Mouse (Mus musculus) limb, embryonic 15.5 days (tissue): ENCODE results near the gene Thrb. TPM values are rescaled to one million over a fixed set of nuclear protein-coding genes. Genes with fewer than 3 reads are reported as not detected.

Source experiments
- ATAC-seq: fragments of 200-750 bp; cut with Nextera tagmentation; 2 replicates; pipeline ENCODE4 v1.8.0; 2017; ENCODE audit warnings: low read depth, moderate TSS enrichment; ENCODE audit not compliant: insufficient number of reproducible peaks, low FRiP score, low TSS enrichment
- H3K27ac ChIP-seq: fragments of 300-500 bp; sonication (generic); 2 replicates; pipeline ENCODE4 v1.5.1; 2015; ENCODE audit warnings: moderate library complexity, mild to moderate bottlenecking, inconsistent platforms
- H3K27me3 ChIP-seq: fragments of 300-500 bp; sonication (generic); 2 replicates; pipeline ENCODE4 v1.6.1; 2015; ENCODE audit warnings: inconsistent platforms
- H3K36me3 ChIP-seq: fragments of 300-500 bp; sonication (generic); 2 replicates; pipeline ENCODE4 v1.6.1; 2015; ENCODE audit warnings: inconsistent platforms
- H3K4me1 ChIP-seq: fragments of 300-500 bp; sonication (generic); 2 replicates; pipeline ENCODE4 v1.6.1; 2015; ENCODE audit warnings: inconsistent platforms
- H3K4me2 ChIP-seq: fragments of 300-500 bp; sonication (generic); 2 replicates; pipeline ENCODE4 v1.6.1; 2015; ENCODE audit warnings: mild to moderate bottlenecking, inconsistent platforms
- H3K4me3 ChIP-seq: fragments of 300-500 bp; sonication (generic); 2 replicates; pipeline ENCODE4 v1.5.1; 2015; ENCODE audit warnings: mild to moderate bottlenecking, inconsistent platforms
- H3K9ac ChIP-seq: fragments of 300-500 bp; sonication (generic); 2 replicates; pipeline ENCODE4 v1.6.1; 2015; ENCODE audit warnings: inconsistent platforms
- H3K9me3 ChIP-seq: fragments of 300-500 bp; sonication (generic); 2 replicates; pipeline ENCODE4 v1.6.1; 2016; ENCODE audit warnings: inconsistent platforms
- WGBS: fragments of 180-500 bp; shearing (Covaris S2); methylation state at CpG from one replicate; pipeline ENCODE4 v1.1.7; 2015; 5-methylcytosine and 5-hydroxymethylcytosine counted together
- polyA plus RNA-seq: library from polyadenylated mRNA; unstranded; fragments of >200 nt; fragmentation: Nextera tagmentation; extraction: Ambion mirVana; gene quantifications from 2 replicates; pipeline ENCODE4 v1.2.1, GENCODE M21; 2015

Gene Thrb
- polyA plus RNA-seq, 1 experiment from 2014 or later = 5.1 TPM

GRCm38 (mm10) chr14:17662087-17662486 is 2.0 kb downstream of the Thrb start:
- WGBS = 41% methylated on average over 5 of the region's 5 CpGs
- H3K4me3 ChIP-seq = no peak overlapping the region
- no peak overlapping the region for H3K4me2 ChIP-seq
- peaks cover 18% of the 10 kb centered on the region for H3K27me3 ChIP-seq
- no peak overlapping the region for H3K9ac ChIP-seq
- ATAC-seq = no peak
- H3K9me3 ChIP-seq = no peaks in the 10 kb centered on the region
- H3K36me3 ChIP-seq = no peaks in the 10 kb centered on the region
- H3K4me1 ChIP-seq = peaks cover 17% of the 10 kb centered on the region
- H3K27ac ChIP-seq = no peak overlapping the region

DNA sequence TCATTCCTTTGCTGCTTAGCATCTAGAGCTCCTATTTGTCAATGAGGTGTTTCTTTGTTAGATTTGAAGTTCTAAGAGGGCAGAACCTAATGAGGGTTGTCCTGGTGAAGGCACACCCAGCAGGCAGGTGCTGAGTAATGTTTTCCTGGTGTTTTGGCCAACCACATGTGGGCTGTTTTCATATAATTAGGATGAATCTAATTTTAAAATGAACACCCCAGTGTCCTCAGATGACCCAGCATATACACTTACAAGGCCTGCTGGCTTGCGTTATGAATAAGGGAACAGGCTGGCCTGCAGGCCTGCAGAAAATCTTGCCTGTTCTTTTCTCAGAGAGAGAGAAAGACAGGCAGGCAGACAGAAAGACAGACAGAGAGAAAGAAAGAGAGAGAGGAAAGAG is 14.3 kb downstream of the Thrb start:
- no peaks in the 10 kb centered on the region for H3K36me3 ChIP-seq
- H3K9me3 ChIP-seq = no peaks in the 10 kb centered on the region
- no peak overlapping the region for H3K4me3 ChIP-seq
- no peak for ATAC-seq
- WGBS = 68% methylated on average over 1 of the region's 1 CpGs
- no peak overlapping the region for H3K4me2 ChIP-seq
- H3K27ac ChIP-seq = no peak overlapping the region
- H3K27me3 ChIP-seq = no peaks in the 10 kb centered on the region
- no peak overlapping the region for H3K9ac ChIP-seq
- no peaks in the 10 kb centered on the region for H3K4me1 ChIP-seq

- Histone ChIP-seq H3K9me3 (no peaks in the 10 kb centered on the region), H3K4me1 (no peaks in the 10 kb centered on the region), H3K4me2 (no peak overlapping the region), H3K36me3 (no peaks in the 10 kb centered on the region), H3K9ac (no peak overlapping the region), H3K27me3 (no peaks in the 10 kb centered on the region), H3K4me3 (no peak overlapping the region), H3K27ac (no peak overlapping the region)
- no peak for ATAC-seq
- WGBS = 94% methylated on average over 3 of the region's 3 CpGs
These were observed 15.2 kb downstream of the Thrb start for GRCm38 (mm10) chr14:17675214-17675613.

GRCm38 (mm10) chr14:17681479-17681878 is 21.4 kb downstream of the Thrb start:
- Histone ChIP-seq H3K36me3 (no peaks in the 10 kb centered on the region), H3K27me3 (no peaks in the 10 kb centered on the region), H3K27ac (no peak overlapping the region), H3K9me3 (no peaks in the 10 kb centered on the region), H3K4me1 (no peaks in the 10 kb centered on the region), H3K4me2 (no peak overlapping the region), H3K9ac (no peak overlapping the region), H3K4me3 (no peak overlapping the region)
- no peak for ATAC-seq

GRCm38 (mm10) chr14:17684881-17685280 is 24.8 kb downstream of the Thrb start:
- ATAC-seq = no peak
- Histone ChIP-seq H3K4me1 (no peaks in the 10 kb centered on the region), H3K27ac (no peak overlapping the region), H3K36me3 (no peaks in the 10 kb centered on the region), H3K4me2 (no peak overlapping the region), H3K4me3 (no peak overlapping the region), H3K9me3 (no peaks in the 10 kb centered on the region), H3K27me3 (no peaks in the 10 kb centered on the region), H3K9ac (no peak overlapping the region)
- 76% methylated on average over 1 of the region's 1 CpGs for WGBS

DNA sequence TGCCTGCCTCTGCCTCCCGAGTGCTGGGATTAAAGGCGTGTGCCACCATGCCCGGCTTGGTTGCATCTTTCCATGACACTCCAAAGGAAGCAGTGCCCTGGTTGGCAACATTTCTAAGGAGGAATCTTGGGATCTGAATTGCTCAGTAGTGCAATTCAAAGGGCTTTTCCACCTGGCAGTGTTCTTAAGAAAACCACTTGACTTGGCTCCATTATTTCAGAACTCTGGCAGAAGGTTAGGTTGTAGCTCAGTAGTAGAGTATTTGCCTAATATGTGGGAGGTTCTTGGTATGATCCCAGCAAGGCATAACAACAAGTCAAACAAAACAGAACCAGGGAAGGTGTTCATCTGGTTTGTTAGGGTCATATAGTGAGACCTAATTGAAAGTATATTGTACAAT is 25.4 kb downstream of the Thrb start:
- ATAC-seq = no peak
- H3K36me3 ChIP-seq = no peaks in the 10 kb centered on the region
- no peaks in the 10 kb centered on the region for H3K27me3 ChIP-seq
- 97% methylated on average over 3 of the region's 3 CpGs for WGBS
- H3K4me2 ChIP-seq = no peak overlapping the region
- no peak overlapping the region for H3K9ac ChIP-seq
- H3K9me3 ChIP-seq = no peaks in the 10 kb centered on the region
- H3K27ac ChIP-seq = no peak overlapping the region
- H3K4me3 ChIP-seq = no peak overlapping the region
- H3K4me1 ChIP-seq = no peaks in the 10 kb centered on the region

DNA sequence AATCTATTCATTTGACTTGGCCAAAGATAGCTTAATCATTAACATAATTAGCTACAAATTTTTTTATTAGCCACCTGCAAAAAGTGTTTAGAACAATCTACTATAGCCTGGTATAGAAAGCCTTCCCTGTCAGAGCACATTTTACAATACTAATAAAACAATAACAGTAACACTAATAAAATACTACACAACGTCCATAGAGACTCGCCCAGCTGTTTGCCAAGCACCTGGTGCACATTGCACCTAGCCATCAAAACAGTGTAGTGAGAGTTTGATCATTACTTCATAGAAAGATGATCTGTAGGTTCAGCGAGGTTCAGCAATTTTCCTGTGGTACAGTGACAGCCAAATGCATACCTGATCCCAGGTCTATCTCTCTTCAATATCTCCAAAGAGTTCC is 26.9 kb downstream of the Thrb start:
- no peaks in the 10 kb centered on the region for H3K4me1 ChIP-seq
- no peak overlapping the region for H3K27ac ChIP-seq
- no peaks in the 10 kb centered on the region for H3K36me3 ChIP-seq
- H3K9ac ChIP-seq = no peak overlapping the region
- WGBS = 49% methylated on average over 3 of the region's 3 CpGs
- H3K27me3 ChIP-seq = no peaks in the 10 kb centered on the region
- H3K4me3 ChIP-seq = no peak overlapping the region
- no peak overlapping the region for H3K4me2 ChIP-seq
- no peak for ATAC-seq
- no peaks in the 10 kb centered on the region for H3K9me3 ChIP-seq

GRCm38 (mm10) chr14:17691246-17691645 is 31.2 kb downstream of the Thrb start:
- H3K4me3 ChIP-seq = no peak overlapping the region
- H3K9ac ChIP-seq = no peak overlapping the region
- ATAC-seq = no peak
- H3K9me3 ChIP-seq = no peaks in the 10 kb centered on the region
- no peaks in the 10 kb centered on the region for H3K36me3 ChIP-seq
- WGBS = 54% methylated on average over 1 of the region's 1 CpGs
- no peaks in the 10 kb centered on the region for H3K27me3 ChIP-seq
- H3K4me1 ChIP-seq = no peaks in the 10 kb centered on the region
- no peak overlapping the region for H3K27ac ChIP-seq
- H3K4me2 ChIP-seq = no peak overlapping the region

DNA sequence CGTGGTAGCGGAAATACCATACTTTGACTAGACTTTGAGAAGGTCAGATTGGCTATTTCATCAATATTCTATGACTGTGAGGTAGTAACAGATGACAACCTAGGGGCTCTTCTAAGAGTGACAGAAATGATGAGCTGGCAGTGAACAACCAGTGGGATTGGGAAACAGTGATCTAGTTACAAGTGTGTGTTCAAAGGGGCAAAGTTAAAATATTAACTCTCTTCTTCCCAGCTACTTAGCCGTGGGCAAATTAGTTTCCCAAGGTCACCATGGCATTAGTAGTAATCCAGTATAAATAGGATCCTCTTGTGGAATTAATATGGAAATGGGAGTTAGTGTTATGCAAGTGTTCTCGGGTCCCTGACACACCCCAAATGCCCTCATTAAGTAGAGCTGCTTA is 35.5 kb downstream of the Thrb start:
- Histone ChIP-seq H3K27ac (no peak overlapping the region), H3K36me3 (no peaks in the 10 kb centered on the region), H3K27me3 (no peaks in the 10 kb centered on the region), H3K9me3 (no peaks in the 10 kb centered on the region), H3K4me2 (no peak overlapping the region), H3K4me3 (no peak overlapping the region), H3K4me1 (no peaks in the 10 kb centered on the region), H3K9ac (no peak overlapping the region)
- ATAC-seq = no peak
- 75% methylated on average over 4 of the region's 4 CpGs for WGBS

- Histone ChIP-seq H3K4me1 (no peaks in the 10 kb centered on the region), H3K27me3 (no peaks in the 10 kb centered on the region), H3K4me2 (no peak overlapping the region), H3K36me3 (no peaks in the 10 kb centered on the region), H3K9me3 (no peaks in the 10 kb centered on the region), H3K9ac (no peak overlapping the region), H3K27ac (no peak overlapping the region), H3K4me3 (no peak overlapping the region)
- 83% methylated on average over 9 of the region's 9 CpGs for WGBS
- no peak for ATAC-seq
These were observed 38.0 kb downstream of the Thrb start for GRCm38 (mm10) chr14:17697920-17698632.

DNA sequence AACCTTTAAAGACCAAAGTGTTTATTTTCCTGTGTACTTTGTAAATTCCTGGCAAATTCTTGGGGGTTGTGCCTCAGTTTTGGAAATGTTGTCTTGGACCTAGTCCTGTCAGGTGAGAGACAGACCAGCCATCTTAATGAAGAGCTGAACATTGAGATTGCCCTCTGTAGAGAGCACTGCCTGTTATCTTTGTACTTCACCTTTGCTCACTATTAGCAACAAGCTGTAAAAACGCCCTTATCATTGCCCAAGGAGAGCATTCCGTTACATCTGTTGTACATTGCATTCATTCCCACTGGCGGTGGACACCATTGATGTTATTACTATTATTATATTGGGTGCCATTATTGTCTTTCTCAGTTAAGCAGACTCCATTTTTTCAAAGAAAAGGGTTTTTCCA is 40.2 kb downstream of the Thrb start:
- no peaks in the 10 kb centered on the region for H3K27me3 ChIP-seq
- no peak for ATAC-seq
- H3K9ac ChIP-seq = no peak overlapping the region
- H3K4me3 ChIP-seq = no peak overlapping the region
- no peaks in the 10 kb centered on the region for H3K9me3 ChIP-seq
- H3K4me2 ChIP-seq = no peak overlapping the region
- 86% methylated on average over 3 of the region's 3 CpGs for WGBS
- H3K36me3 ChIP-seq = no peaks in the 10 kb centered on the region
- no peak overlapping the region for H3K27ac ChIP-seq
- H3K4me1 ChIP-seq = no peaks in the 10 kb centered on the region

GRCm38 (mm10) chr14:17713297-17713904 is 53.3 kb downstream of the Thrb start:
- Histone ChIP-seq H3K4me2 (no peak overlapping the region), H3K36me3 (no peaks in the 10 kb centered on the region), H3K9me3 (no peaks in the 10 kb centered on the region), H3K27ac (no peak overlapping the region), H3K27me3 (no peaks in the 10 kb centered on the region), H3K4me1 (no peaks in the 10 kb centered on the region), H3K9ac (no peak overlapping the region), H3K4me3 (no peak overlapping the region)
- ATAC-seq = no peak
- 87% methylated on average over 7 of the region's 7 CpGs for WGBS

GRCm38 (mm10) chr14:17719494-17719893 is 59.4 kb downstream of the Thrb start:
- Histone ChIP-seq H3K4me3 (no peak overlapping the region), H3K27me3 (no peaks in the 10 kb centered on the region), H3K4me2 (no peak overlapping the region), H3K27ac (no peak overlapping the region), H3K9ac (no peak overlapping the region), H3K9me3 (no peaks in the 10 kb centered on the region), H3K4me1 (no peaks in the 10 kb centered on the region), H3K36me3 (no peaks in the 10 kb centered on the region)
- ATAC-seq = no peak
- 67% methylated on average over 2 of the region's 2 CpGs for WGBS
